Mouse (Mus musculus) CH12.LX (cell line): ENCODE data around the gene Cirbp. TPM values are rescaled to one million over a fixed set of nuclear protein-coding genes. Genes with fewer than 3 reads are reported as not detected.
A peak's percentile ranks its signal among the peaks of the same experiment; 100 is the strongest.

ENCODE experiments used
- DNase-seq: peaks from one replicate; pipeline ENCODE4 v3.0.0-alpha.2; 2013; ENCODE audit errors: extremely low read depth
- H3K27ac ChIP-seq: 2 replicates; pipeline ENCODE4 v1.5.1; 2012; ENCODE audit warnings: low read depth, mild to moderate bottlenecking, control low read depth, moderate library complexity; ENCODE audit not compliant: insufficient read depth
- H3K27me3 ChIP-seq: replicated peaks from 2 replicates; pipeline ENCODE3; 2012; ENCODE audit warnings: inconsistent platforms
- H3K36me3 ChIP-seq, 2 experiments: replicated peaks in 1 of 2; 2 replicates each; pipeline versions ENCODE3 to v1.6.1; 2012; ENCODE audit warnings: inconsistent platforms in 1 of 2, low read length in 1 of 2, mild to moderate bottlenecking in 1 of 2, mixed read lengths in 1 of 2, moderate library complexity in 1 of 2; ENCODE audit not compliant: control insufficient read depth in 1 of 2, insufficient read depth in 1 of 2
- H3K4me1 ChIP-seq, 2 experiments: 2 replicates each; pipeline ENCODE4 v1.6.1; 2012; ENCODE audit warnings: inconsistent platforms in 1 of 2, moderate library complexity in 1 of 2; ENCODE audit not compliant: insufficient read depth in 2 of 2, control insufficient read depth in 1 of 2
- H3K4me2 ChIP-seq: 2 replicates; pipeline ENCODE4 v1.6.1; 2012; ENCODE audit warnings: low read depth, mild to moderate bottlenecking, control low read depth; ENCODE audit not compliant: poor library complexity, insufficient read depth, severe bottlenecking
- H3K4me3 ChIP-seq, 3 experiments: fragments of 150-350 bp in 1 of 3; sonication (generic) in 1 of 3; replicated peaks in 1 of 3; 2 replicates each; pipeline versions ENCODE3 to v1.5.1; 2011 to 2012; ENCODE audit warnings: low read depth in 2 of 3, low read length in 2 of 3, mild to moderate bottlenecking in 2 of 3, moderate library complexity in 2 of 3, control low read depth in 1 of 3, improper control_type of control experiment in 1 of 3, inconsistent platforms in 1 of 3, mixed read lengths in 1 of 3; ENCODE audit not compliant: poor library complexity in 1 of 3
- H3K79me2 ChIP-seq: replicated peaks from 2 replicates; pipeline ENCODE4 v1.6.1; 2012; ENCODE audit warnings: mild to moderate bottlenecking, moderate library complexity; ENCODE audit not compliant: control insufficient read depth, poor library complexity, insufficient read depth, severe bottlenecking; ENCODE audit errors: extremely low read depth
- H3K9ac ChIP-seq: 2 replicates; pipeline ENCODE4 v1.6.1; 2012; ENCODE audit warnings: low read depth, mild to moderate bottlenecking, control low read depth, moderate library complexity; ENCODE audit not compliant: insufficient read depth
- H3K9me3 ChIP-seq: replicated peaks from 2 replicates; pipeline ENCODE3; 2012; ENCODE audit warnings: low read length, inconsistent platforms, mixed read lengths
- CHD1 ChIP-seq: IDR thresholded peaks from 2 replicates; pipeline ENCODE4 v1.6.1; 2012; ENCODE audit warnings: low read depth, low read length, improper control_type of control experiment, inconsistent platforms
- CTCF ChIP-seq, 2 experiments: IDR thresholded peaks in 1 of 2; conservative IDR thresholded peaks in 1 of 2; 2 replicates each; pipeline ENCODE4 v1.5.1; 2011 to 2012; ENCODE audit warnings: low read depth in 2 of 2, low read length in 2 of 2, improper control_type of control experiment in 1 of 2, inconsistent platforms in 1 of 2, mild to moderate bottlenecking in 1 of 2, moderate library complexity in 1 of 2
- E2F4 ChIP-seq: IDR thresholded peaks from 2 replicates; pipeline ENCODE4 v1.6.1; 2011; ENCODE audit warnings: low read depth, low read length, improper control_type of control experiment; ENCODE audit not compliant: insufficient replicate concordance
- EP300 ChIP-seq: IDR thresholded peaks from 2 replicates; pipeline ENCODE4 v1.6.1; 2011; ENCODE audit warnings: low read length, improper control_type of control experiment
- HCFC1 ChIP-seq: IDR thresholded peaks from 2 replicates; pipeline ENCODE4 v1.6.1; 2012; ENCODE audit warnings: low read depth, mild to moderate bottlenecking, inconsistent platforms, low read length, improper control_type of control experiment
- IRF4 ChIP-seq: IDR thresholded peaks from 2 replicates; pipeline ENCODE4 v1.6.1; 2014; ENCODE audit warnings: low read depth, mild to moderate bottlenecking, inconsistent platforms, low read length, improper control_type of control experiment
- JUND ChIP-seq: conservative IDR thresholded peaks from 2 replicates; pipeline ENCODE4 v1.6.1; 2011; ENCODE audit warnings: low read depth, low read length, improper control_type of control experiment
- MAFK ChIP-seq: IDR thresholded peaks from 2 replicates; pipeline ENCODE4 v1.6.1; 2011; ENCODE audit warnings: low read length, improper control_type of control experiment; ENCODE audit not compliant: insufficient replicate concordance
- MEF2A ChIP-seq: IDR thresholded peaks from 2 replicates; pipeline ENCODE4 v1.6.1; 2014; ENCODE audit warnings: low read depth, mild to moderate bottlenecking, inconsistent platforms, low read length, improper control_type of control experiment, borderline replicate concordance
- MXI1 ChIP-seq: IDR thresholded peaks from 2 replicates; pipeline ENCODE4 v1.6.1; 2011; ENCODE audit warnings: mild to moderate bottlenecking, low read depth, low read length, improper control_type of control experiment
- MYC ChIP-seq: IDR thresholded peaks from 2 replicates; pipeline ENCODE4 v1.6.1; 2011; ENCODE audit warnings: low read depth, mild to moderate bottlenecking, improper control_type of control experiment, low read length
- NELFE ChIP-seq: IDR thresholded peaks from 2 replicates; pipeline ENCODE4 v1.6.1; 2011; ENCODE audit warnings: low read depth, low read length, improper control_type of control experiment
- NRF1 ChIP-seq: IDR thresholded peaks from 2 replicates; pipeline ENCODE4 v1.6.1; 2014; ENCODE audit warnings: low read depth, mild to moderate bottlenecking, inconsistent platforms, low read length, improper control_type of control experiment, moderate library complexity
- POLR2A ChIP-seq: IDR thresholded peaks from 2 replicates; pipeline ENCODE4 v1.6.1; 2011; ENCODE audit warnings: low read depth, mild to moderate bottlenecking, improper control_type of control experiment, low read length
- POLR2AphosphoS2 ChIP-seq: IDR thresholded peaks from 2 replicates; pipeline ENCODE4 v1.6.1; 2011; ENCODE audit warnings: low read depth, low read length, improper control_type of control experiment
- RAD21 ChIP-seq: IDR thresholded peaks from 2 replicates; pipeline ENCODE4 v1.6.1; 2011; ENCODE audit warnings: low read depth, mild to moderate bottlenecking, low read length, improper control_type of control experiment, moderate library complexity
- RCOR1 ChIP-seq: conservative IDR thresholded peaks from 2 replicates; pipeline ENCODE4 v1.6.1; 2012; ENCODE audit warnings: low read depth, mild to moderate bottlenecking, inconsistent platforms, low read length, improper control_type of control experiment
- SIN3A ChIP-seq: IDR thresholded peaks from 2 replicates; pipeline ENCODE4 v1.6.1; 2012; ENCODE audit warnings: low read length, improper control_type of control experiment, inconsistent platforms
- SMC3 ChIP-seq: IDR thresholded peaks from 2 replicates; pipeline ENCODE4 v1.6.1; 2011; ENCODE audit warnings: low read depth, low read length, improper control_type of control experiment
- TBP ChIP-seq: conservative IDR thresholded peaks from 2 replicates; pipeline ENCODE4 v1.6.1; 2011; ENCODE audit warnings: low read depth, low read length, improper control_type of control experiment
- TCF12 ChIP-seq: IDR thresholded peaks from 2 replicates; pipeline ENCODE4 v1.6.1; 2014; ENCODE audit warnings: low read depth, mild to moderate bottlenecking, inconsistent platforms, low read length, improper control_type of control experiment
- UBTF ChIP-seq: IDR thresholded peaks from 2 replicates; pipeline ENCODE4 v1.6.1; 2012; ENCODE audit warnings: low read depth, mild to moderate bottlenecking, inconsistent platforms, low read length, improper control_type of control experiment, moderate library complexity
- USF1 ChIP-seq: IDR thresholded peaks from 2 replicates; pipeline ENCODE4 v1.6.1; 2014; ENCODE audit warnings: low read depth, mild to moderate bottlenecking, inconsistent platforms, low read length, improper control_type of control experiment
- USF2 ChIP-seq: conservative IDR thresholded peaks from 2 replicates; pipeline ENCODE4 v1.6.1; 2011; ENCODE audit warnings: low read depth, low read length, improper control_type of control experiment
- ZKSCAN1 ChIP-seq: IDR thresholded peaks from 2 replicates; pipeline ENCODE4 v1.6.1; 2012; ENCODE audit warnings: low read depth, inconsistent platforms, low read length, improper control_type of control experiment, borderline replicate concordance
- ZMIZ1 ChIP-seq: IDR thresholded peaks from 2 replicates; pipeline ENCODE4 v1.6.1; 2012; ENCODE audit warnings: low read depth, mild to moderate bottlenecking, inconsistent platforms, low read length, improper control_type of control experiment
- ZNF384 ChIP-seq: IDR thresholded peaks from 2 replicates; pipeline ENCODE4 v1.6.1; 2012; ENCODE audit warnings: low read depth, low read length, improper control_type of control experiment, inconsistent platforms
- dilution Hi-C: fragments of 300-500 bp; cut with MboI; formaldehyde crosslinking; loops from 2 replicates; pipeline ENCODE4 v1.14.3; 2020; ENCODE audit warnings: low sequenced_read_pairs; ENCODE audit not compliant: extremely low pct_unique_long_range_greater_than_20kb, extremely low pct_ligation_motif_present
- in situ Hi-C: fragments of 300-500 bp; cut with MboI; formaldehyde crosslinking; loops from 3 replicates; pipeline ENCODE4 v1.14.3; 2019; ENCODE audit warnings: low sequenced_read_pairs, low pct_ligation_motif_present, low pct_unique_long_range_greater_than_20kb, mixed read lengths
- polyA plus RNA-seq: library from polyadenylated mRNA; unstranded; fragments of >175 nt; gene quantifications from 2 replicates; pipeline ENCODE4 v1.2.1, GENCODE M21; 2012; ENCODE audit warnings: low read depth; ENCODE audit not compliant: insufficient read length
- total RNA-seq, 2 experiments: library from RNA; depleted of rRNA; stranded (reverse); fragments of 300-350 nt in 1 of 2; fragments of >200 nt in 1 of 2; gene quantifications; 2 replicates each; pipeline ENCODE4 v1.2.3; 2012 to 2014

Gene Cirbp
- total and polyA plus RNA-seq, 3 experiments: 27.0 to 40.2 (median 34.4) TPM

- Histone ChIP-seq H3K79me2 (no peaks in the 10 kb centered on the region), H3K36me3 (no peaks in the 10 kb centered on the region), H3K4me2 (no peak overlapping the region), H3K9ac (no peak overlapping the region), H3K9me3 (no peaks in the 10 kb centered on the region), H3K27me3 (peaks cover 53% of the 10 kb centered on the region), H3K27ac (no peak overlapping the region), H3K4me3 (no peak overlapping the region), H3K4me1 (peaks cover 2 to 4% of the 10 kb centered on the region in 2 experiments; a peak in 2 of 4 replicates)
- DNase-seq: peak; percentile 87
- TF ChIP-seq RCOR1 (no peak), MEF2A (no peak), EP300 (no peak), ZKSCAN1 (no peak), NRF1 (no peak), CTCF (conservative IDR thresholded peaks at IDR 0.05 in 1 of 2, IDR thresholded peaks at IDR 0.05 in 1 of 2; ENCODE audit: low read depth in 2 of 2, low read length in 2 of 2) (peak; percentile 84 to 96), JUND (no peak), TCF12 (no peak), RAD21 (peak; percentile 72), HCFC1 (no peak), MYC (no peak), SIN3A (no peak), MXI1 (no peak), UBTF (no peak), TBP (no peak), SMC3 (peak; percentile 88), POLR2AphosphoS2 (no peak), IRF4 (no peak), E2F4 (no peak), ZNF384 (no peak), ZMIZ1 (no peak), MAFK (no peak)
- in situ Hi-C loops (no loop called here), dilution Hi-C loops (no loop called here)
These were observed 33.7 kb downstream of the Cirbp start for GRCm38 (mm10) chr10:80199440-80200008.

- H3K27me3 ChIP-seq: peaks cover 55% of the 10 kb centered on the region
- H3K36me3 ChIP-seq: no peaks in the 10 kb centered on the region
- H3K27ac ChIP-seq: no peak overlapping the region
- peaks cover 2 to 4% of the 10 kb centered on the region in 2 experiments; a peak in 2 of 4 replicates for H3K4me1 ChIP-seq
- no peak overlapping the region for H3K4me2 ChIP-seq
- H3K79me2 ChIP-seq: no peaks in the 10 kb centered on the region
- H3K9ac ChIP-seq: no peak overlapping the region
- in situ Hi-C loops: no loop called here
- H3K4me3 ChIP-seq: no peak overlapping the region
- H3K9me3 ChIP-seq: no peaks in the 10 kb centered on the region
- no peak for DNase-seq
- TF ChIP-seq MYC (no peak), USF1 (no peak), POLR2A (no peak), NRF1 (no peak), E2F4 (no peak), USF2 (no peak), MEF2A (no peak), NELFE (no peak), UBTF (no peak), MXI1 (no peak), ZKSCAN1 (no peak), CHD1 (no peak), IRF4 (no peak)
- dilution Hi-C loops: no loop called here
These were observed 34.7 kb downstream of the Cirbp start for GRCm38 (mm10) chr10:80200485-80200884.
